Mouse (Mus musculus) hindbrain, embryonic 15.5 days (tissue): Measurements from ENCODE around the gene Akr1c13. TPM values are rescaled to one million over a fixed set of nuclear protein-coding genes. Genes with fewer than 3 reads are reported as not detected.
"Not testable (repeated sequence)": the region's sequence is repeated elsewhere in the genome, so short reads cannot be mapped to it uniquely, and the experiment has no call there.

Source experiments
- ATAC-seq: fragments of 200-750 bp; cut with Nextera tagmentation; 2 replicates; pipeline ENCODE4 v1.8.0; 2017; ENCODE audit warnings: low read depth, moderate number of reproducible peaks, moderate TSS enrichment; ENCODE audit not compliant: low FRiP score
- H3K27ac ChIP-seq: fragments of 300-500 bp; sonication (generic); replicated peaks from 2 replicates; pipeline ENCODE4 v1.5.1; 2015; ENCODE audit warnings: mild to moderate bottlenecking, inconsistent platforms
- H3K27me3 ChIP-seq: fragments of 300-500 bp; sonication (generic); 2 replicates; pipeline ENCODE4 v1.6.1; 2015; ENCODE audit warnings: control low read depth, inconsistent platforms
- H3K36me3 ChIP-seq: fragments of 300-500 bp; sonication (generic); 2 replicates; pipeline ENCODE4 v1.6.1; 2015; ENCODE audit warnings: control low read depth, inconsistent platforms
- H3K4me1 ChIP-seq: fragments of 300-500 bp; sonication (generic); replicated peaks from 2 replicates; pipeline ENCODE4 v1.6.1; 2015; ENCODE audit warnings: control low read depth, inconsistent platforms
- H3K4me2 ChIP-seq: fragments of 300-500 bp; sonication (generic); 2 replicates; pipeline ENCODE4 v1.6.1; 2015; ENCODE audit warnings: moderate library complexity, mild to moderate bottlenecking, inconsistent platforms
- H3K4me3 ChIP-seq: fragments of 300-500 bp; sonication (generic); 2 replicates; pipeline ENCODE4 v1.5.1; 2015; ENCODE audit warnings: mild to moderate bottlenecking, inconsistent platforms
- H3K9ac ChIP-seq: fragments of 300-500 bp; sonication (generic); 2 replicates; pipeline ENCODE4 v1.6.1; 2015; ENCODE audit warnings: inconsistent platforms
- H3K9me3 ChIP-seq: fragments of 300-500 bp; sonication (generic); 2 replicates; pipeline ENCODE4 v1.6.1; 2016; ENCODE audit warnings: control low read depth, inconsistent platforms
- WGBS: fragments of 180-500 bp; shearing (Covaris S2); methylation state at CpG from one replicate; pipeline ENCODE4 v1.1.7; 2015; 5-methylcytosine and 5-hydroxymethylcytosine counted together
- polyA plus RNA-seq: library from polyadenylated mRNA; unstranded; fragments of >200 nt; fragmentation: Nextera tagmentation; extraction: Ambion mirVana; gene quantifications from 2 replicates; pipeline ENCODE4 v1.2.1, GENCODE M21; 2015

Gene Akr1c13
- 3.7 TPM in 2 replicates for polyA plus RNA-seq

DNA sequence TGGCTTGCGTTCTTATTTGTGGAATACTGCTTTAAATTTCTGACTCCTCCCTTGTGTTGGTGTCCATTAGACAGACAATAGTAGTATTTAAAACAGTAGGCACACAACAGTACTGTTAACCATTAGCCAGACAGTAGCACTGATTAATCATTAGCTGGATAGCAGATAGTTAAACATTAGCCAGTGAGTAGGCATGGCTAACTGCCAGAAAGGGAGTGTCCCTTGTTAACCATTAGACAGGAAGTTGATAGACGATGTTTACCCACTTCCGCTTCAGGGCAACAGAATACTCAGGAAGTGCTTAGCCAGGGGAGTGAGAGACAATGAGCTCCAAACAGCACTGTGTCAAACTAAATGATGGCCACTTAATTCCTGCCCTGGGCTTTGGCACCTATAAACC, at the start of gene Akr1c13:
Gene Akr1c13 (plus strand): TSS at position 247 of the 400 bp plus-strand sequence.
- no peak within 1 kb of the TSS for H3K9ac ChIP-seq
- no peaks in the 10 kb centered on the region for H3K27me3 ChIP-seq
- H3K4me2 ChIP-seq = no peak within 1 kb of the TSS
- no peaks in the 10 kb centered on the region for H3K4me1 ChIP-seq
- ATAC-seq = no peak
- no peaks in the 10 kb centered on the region for H3K36me3 ChIP-seq
- H3K9me3 ChIP-seq = no peaks in the 10 kb centered on the region
- 62% methylated on average over 3 of the region's 3 CpGs for WGBS
- H3K27ac ChIP-seq = no peak within 1 kb of the TSS
- no peak within 1 kb of the TSS for H3K4me3 ChIP-seq

DNA sequence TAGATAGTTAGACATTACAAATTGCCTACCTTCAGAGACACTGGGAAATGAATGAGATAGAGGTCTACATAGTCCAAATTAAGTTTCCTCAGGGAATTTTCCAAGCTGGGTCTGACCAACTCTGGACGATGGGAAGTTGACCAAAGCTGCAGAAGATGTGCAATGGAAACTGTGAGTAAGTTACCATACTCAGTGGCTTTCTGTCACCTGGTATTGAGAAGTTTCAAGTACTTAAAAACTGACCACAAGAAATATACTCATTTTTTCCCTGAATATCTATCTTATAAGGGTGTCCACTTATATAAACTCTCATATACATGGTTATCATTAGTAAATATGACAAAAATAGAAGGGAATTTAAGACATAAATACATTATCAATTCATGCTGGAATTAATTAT, 46.7 kb upstream of the Akr1c13 start:
- H3K27ac ChIP-seq = no peak overlapping the region
- no peak overlapping the region for H3K4me2 ChIP-seq
- 91% methylated on average over 1 of the region's 1 CpGs for WGBS

DNA sequence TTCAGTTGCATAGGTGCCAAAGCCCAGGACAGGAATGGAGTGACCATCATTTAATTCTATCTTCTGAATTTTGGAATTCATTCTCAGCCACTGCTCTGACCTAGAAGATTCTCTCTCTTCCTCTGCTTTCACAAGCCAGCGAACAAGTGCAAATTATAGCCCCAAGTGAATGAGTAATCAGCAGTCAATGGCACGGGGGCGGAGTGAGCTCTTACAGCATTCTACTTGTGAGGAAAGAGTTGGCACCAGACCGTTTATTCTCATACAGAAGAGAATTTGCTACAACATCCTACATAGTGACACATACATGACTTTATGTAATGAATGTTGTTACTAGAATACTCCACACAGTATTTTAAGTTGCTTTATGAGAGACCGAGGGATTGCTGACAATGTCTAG, 40.4 kb upstream of the Akr1c13 start, which contains the start of gene Akr1c18:
Gene Akr1c18 (minus strand): TSS at position 137 of the 400 bp plus-strand sequence.
- Histone ChIP-seq H3K9me3 (no peaks in the 10 kb centered on the region), H3K4me2 (no peak within 1 kb of the TSS), H3K27me3 (no peaks in the 10 kb centered on the region), H3K36me3 (no peaks in the 10 kb centered on the region), H3K27ac (no peak within 1 kb of the TSS), H3K4me1 (no peaks in the 10 kb centered on the region), H3K9ac (no peak within 1 kb of the TSS), H3K4me3 (no peak within 1 kb of the TSS)
- WGBS = 74% methylated on average over 5 of the region's 5 CpGs
- ATAC-seq = no peak

More for the DNA sequence above, 46.7 kb upstream of the Akr1c13 start:
- H3K9ac ChIP-seq = no peak overlapping the region
- no peak for ATAC-seq
- no peaks in the 10 kb centered on the region for H3K27me3 ChIP-seq
- no peak overlapping the region for H3K4me3 ChIP-seq
- no peaks in the 10 kb centered on the region for H3K36me3 ChIP-seq
- H3K9me3 ChIP-seq = no peaks in the 10 kb centered on the region
- H3K4me1 ChIP-seq = no peaks in the 10 kb centered on the region

DNA sequence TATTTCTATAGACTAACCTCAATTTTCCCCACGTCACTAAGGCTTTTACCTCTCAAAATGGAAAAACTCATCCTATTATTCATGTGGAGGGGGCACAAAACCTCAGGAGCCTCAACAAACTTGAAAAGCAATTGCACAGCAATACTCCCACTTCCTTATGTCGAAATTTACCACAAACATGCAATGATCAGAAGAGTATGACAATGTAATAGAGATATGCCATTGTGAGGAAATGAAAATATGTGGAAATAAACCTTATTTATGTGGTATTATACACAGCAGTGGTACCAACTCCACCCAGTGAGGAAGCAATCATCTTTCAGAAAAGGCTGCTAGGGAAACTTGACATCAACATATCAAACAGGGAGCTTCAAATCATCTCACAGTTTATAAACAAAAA, 38.0 kb upstream of the Akr1c13 start:
- Histone ChIP-seq H3K27ac (no peak overlapping the region), H3K9me3 (no peaks in the 10 kb centered on the region), H3K4me3 (no peak overlapping the region), H3K4me1 (no peaks in the 10 kb centered on the region), H3K36me3 (no peaks in the 10 kb centered on the region), H3K27me3 (no peaks in the 10 kb centered on the region), H3K9ac (no peak overlapping the region), H3K4me2 (no peak overlapping the region)
- 81% methylated on average over 2 of the region's 2 CpGs for WGBS
- no peak for ATAC-seq

DNA sequence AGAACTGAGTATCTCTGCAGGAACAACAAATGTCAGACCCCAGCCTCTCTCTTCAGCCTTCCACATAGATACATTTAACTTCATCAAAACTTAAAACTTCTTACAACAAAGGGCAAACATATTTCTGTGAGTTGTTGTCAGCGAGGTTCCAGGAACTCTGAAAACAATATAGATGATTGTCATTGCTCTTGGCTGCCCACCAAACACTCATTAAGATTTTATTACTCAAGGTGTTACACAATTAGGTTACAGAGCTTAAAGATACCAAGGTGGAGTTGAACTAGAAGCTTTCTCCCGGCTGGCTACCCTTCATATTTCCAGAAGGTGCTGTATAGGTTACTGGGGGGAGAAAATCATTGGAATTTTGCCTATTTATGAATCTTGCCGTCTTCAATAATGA, 37.4 kb upstream of the Akr1c13 start:
- Histone ChIP-seq H3K36me3 (no peaks in the 10 kb centered on the region), H3K4me2 (no peak overlapping the region), H3K4me3 (no peak overlapping the region), H3K27ac (no peak overlapping the region), H3K4me1 (no peaks in the 10 kb centered on the region), H3K27me3 (no peaks in the 10 kb centered on the region), H3K9me3 (no peaks in the 10 kb centered on the region), H3K9ac (no peak overlapping the region)
- WGBS = 83% methylated on average over 3 of the region's 3 CpGs
- ATAC-seq = no peak

DNA sequence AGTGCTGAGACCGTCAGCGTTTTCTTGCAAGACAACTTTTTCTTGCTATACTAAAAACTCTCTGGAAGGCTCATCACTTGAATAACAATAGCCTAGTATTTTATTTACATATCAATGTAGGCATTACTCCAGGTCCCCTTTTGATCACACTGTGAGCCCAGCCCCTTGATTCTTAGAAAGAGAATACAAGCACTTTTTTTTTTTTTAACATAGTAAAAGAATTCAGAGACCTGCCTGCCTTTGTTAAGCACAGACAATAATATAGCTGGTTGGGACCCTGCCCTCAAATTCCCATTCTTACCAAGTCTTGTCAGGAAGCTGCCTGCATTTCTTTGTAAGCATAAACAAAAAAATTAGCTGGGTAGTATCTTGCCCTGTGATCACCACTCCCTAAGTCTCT, 35.7 kb upstream of the Akr1c13 start:
- ATAC-seq = no peak
- Histone ChIP-seq H3K9me3 (no peaks in the 10 kb centered on the region), H3K4me3 (no peak overlapping the region), H3K9ac (no peak overlapping the region), H3K4me1 (no peaks in the 10 kb centered on the region), H3K27me3 (no peaks in the 10 kb centered on the region), H3K27ac (no peak overlapping the region), H3K36me3 (no peaks in the 10 kb centered on the region), H3K4me2 (no peak overlapping the region)
- 26% methylated on average over 2 of the region's 2 CpGs for WGBS

DNA sequence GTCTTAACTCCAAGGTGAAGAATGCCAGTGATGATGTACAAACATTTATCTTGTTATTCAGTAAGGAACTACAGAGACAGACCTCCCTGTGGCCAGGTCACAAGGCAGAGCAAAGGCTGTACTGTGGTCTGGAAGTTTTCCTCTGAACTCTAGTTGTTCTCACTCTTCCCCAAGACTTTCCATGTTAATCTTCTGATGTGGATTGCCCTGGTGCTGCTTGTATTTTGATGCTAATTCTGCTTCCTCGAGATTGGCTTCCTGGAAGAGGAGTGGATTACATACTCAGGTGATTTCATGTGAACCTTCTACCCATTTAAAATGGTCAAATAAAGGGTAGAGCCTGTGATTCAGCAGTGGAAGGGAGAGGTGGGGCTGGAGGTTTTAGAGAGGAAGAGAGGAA, 22.9 kb upstream of the Akr1c13 start:
- ATAC-seq = no peak
- 50% methylated on average over 1 of the region's 1 CpGs for WGBS

DNA sequence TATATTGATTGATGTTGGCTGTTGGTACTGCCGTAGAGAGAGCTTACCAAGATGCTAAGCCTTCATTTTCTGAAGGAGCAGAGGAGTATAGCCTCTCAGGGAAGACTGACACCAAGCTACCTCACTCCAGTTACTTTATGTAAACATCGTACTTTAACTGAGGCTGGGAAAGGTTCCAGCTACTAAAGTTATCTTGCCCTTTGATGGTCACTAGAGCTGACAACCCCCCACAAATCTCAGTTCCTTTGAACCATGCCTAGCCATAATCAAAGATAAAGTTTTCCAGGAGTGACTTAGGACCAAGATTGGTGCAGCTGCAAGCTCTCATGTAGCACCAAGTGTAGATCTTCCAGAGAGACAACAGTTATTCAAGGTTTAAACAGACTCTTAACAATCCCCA, 18.0 kb upstream of the Akr1c13 start:
- no peak overlapping the region for H3K27ac ChIP-seq

More for the DNA sequence above, 22.9 kb upstream of the Akr1c13 start:
- no peaks in the 10 kb centered on the region for H3K27me3 ChIP-seq
- no peaks in the 10 kb centered on the region for H3K36me3 ChIP-seq
- H3K27ac ChIP-seq = no peak overlapping the region
- H3K4me3 ChIP-seq = no peak overlapping the region
- no peaks in the 10 kb centered on the region for H3K9me3 ChIP-seq
- no peak overlapping the region for H3K4me2 ChIP-seq
- H3K9ac ChIP-seq = no peak overlapping the region
- no peaks in the 10 kb centered on the region for H3K4me1 ChIP-seq

DNA sequence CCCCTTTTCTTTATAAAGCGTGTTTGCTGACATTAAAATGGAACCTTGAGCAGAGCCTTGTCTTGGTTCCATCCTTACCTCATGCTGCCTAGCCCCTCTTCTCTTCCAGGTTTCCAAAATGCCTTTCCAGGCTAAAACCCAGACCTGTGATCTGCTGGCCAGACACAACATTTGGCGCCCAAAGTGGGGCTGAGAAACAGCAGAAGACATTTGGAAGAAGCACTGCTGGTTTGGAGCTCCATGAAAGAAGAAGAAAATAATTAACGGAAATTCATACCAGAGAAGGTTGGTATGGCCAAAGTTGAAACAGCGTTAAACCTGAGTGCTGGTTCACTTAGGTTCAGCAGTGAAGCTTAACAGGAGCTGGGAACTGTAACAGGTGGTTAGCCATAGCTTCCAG, 9.6 kb upstream of the Akr1c13 start:
- not testable (repeated sequence) for ATAC-seq, H3K27me3 ChIP-seq, H3K4me1 ChIP-seq, H3K9me3 ChIP-seq, H3K4me3 ChIP-seq, H3K9ac ChIP-seq, H3K27ac ChIP-seq, H3K4me2 ChIP-seq, H3K36me3 ChIP-seq
- WGBS = 90% methylated on average over 4 of the region's 4 CpGs

More for the DNA sequence above, 18.0 kb upstream of the Akr1c13 start:
- 90% methylated on average over 2 of the region's 2 CpGs for WGBS
- Histone ChIP-seq H3K9me3 (no peaks in the 10 kb centered on the region), H3K4me2 (no peak overlapping the region), H3K9ac (no peak overlapping the region), H3K4me1 (no peaks in the 10 kb centered on the region), H3K27me3 (no peaks in the 10 kb centered on the region), H3K36me3 (no peaks in the 10 kb centered on the region), H3K4me3 (no peak overlapping the region)
- no peak for ATAC-seq

DNA sequence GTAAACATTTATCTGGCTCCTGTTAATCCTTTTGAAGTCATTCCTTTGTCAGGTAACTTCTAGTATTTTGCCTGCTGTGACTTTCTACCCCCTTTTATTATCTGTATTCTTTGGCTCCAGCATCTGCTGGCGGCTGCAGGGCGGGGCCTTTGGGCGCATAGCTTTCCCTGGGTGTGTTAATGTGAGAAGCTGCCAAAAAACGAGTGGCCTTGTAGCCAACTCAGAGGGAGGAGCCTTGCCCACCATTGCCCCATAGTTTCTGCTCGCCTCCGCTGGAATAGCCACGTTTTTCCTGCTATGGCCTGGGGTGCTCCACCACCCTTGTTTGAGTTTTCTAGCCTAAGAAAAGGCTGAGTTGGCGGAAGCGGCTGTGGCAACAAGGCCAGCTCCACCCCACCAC, 7.8 kb upstream of the Akr1c13 start:
- H3K27ac ChIP-seq = no peak overlapping the region
- WGBS = 65% methylated on average over 9 of the region's 9 CpGs

DNA sequence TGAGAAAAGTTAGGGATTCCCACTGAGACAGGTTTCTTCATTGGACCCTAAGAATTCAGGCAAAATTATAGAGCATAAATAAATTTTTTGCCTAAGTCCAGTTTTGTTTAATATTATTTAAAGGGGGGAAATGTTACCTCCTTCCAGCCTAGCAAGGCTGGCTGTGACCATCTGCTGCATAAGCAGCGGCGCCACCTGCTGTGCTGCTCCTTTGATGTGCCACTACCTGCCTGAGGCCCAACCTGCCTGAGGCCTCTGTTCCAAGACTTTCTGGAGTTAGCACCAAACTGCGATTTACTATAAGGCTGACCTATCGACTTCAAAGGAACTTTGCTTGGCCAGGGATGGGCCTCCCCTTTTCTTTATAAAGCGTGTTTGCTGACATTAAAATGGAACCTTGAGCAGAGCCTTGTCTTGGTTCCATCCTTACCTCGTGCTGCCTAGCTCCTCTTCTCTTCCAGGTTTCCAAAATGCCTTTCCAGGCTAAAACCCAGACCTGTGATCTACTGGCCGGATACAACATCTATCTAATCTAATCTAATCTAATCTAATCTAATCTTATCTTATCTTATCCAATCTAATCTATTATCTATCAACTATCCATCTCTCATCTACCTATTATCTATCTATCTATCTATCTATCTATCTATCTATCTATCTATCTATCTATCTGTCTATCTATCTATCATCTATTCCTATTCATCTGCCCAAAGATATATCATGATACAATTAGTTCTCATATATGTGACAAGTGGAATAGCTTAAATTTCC, 4.1 kb upstream of the Akr1c13 start:
- not testable (repeated sequence) for H3K36me3 ChIP-seq, ATAC-seq, H3K4me1 ChIP-seq, H3K9ac ChIP-seq, H3K4me2 ChIP-seq, H3K9me3 ChIP-seq, H3K27me3 ChIP-seq, H3K27ac ChIP-seq, H3K4me3 ChIP-seq
- 90% methylated on average over 7 of the region's 7 CpGs for WGBS

More for the DNA sequence above, 7.8 kb upstream of the Akr1c13 start:
- Histone ChIP-seq H3K4me2 (no peak overlapping the region), H3K4me1 (no peaks in the 10 kb centered on the region), H3K36me3 (no peaks in the 10 kb centered on the region), H3K27me3 (no peaks in the 10 kb centered on the region), H3K4me3 (no peak overlapping the region), H3K9ac (no peak overlapping the region), H3K9me3 (no peaks in the 10 kb centered on the region)
- no peak for ATAC-seq

DNA sequence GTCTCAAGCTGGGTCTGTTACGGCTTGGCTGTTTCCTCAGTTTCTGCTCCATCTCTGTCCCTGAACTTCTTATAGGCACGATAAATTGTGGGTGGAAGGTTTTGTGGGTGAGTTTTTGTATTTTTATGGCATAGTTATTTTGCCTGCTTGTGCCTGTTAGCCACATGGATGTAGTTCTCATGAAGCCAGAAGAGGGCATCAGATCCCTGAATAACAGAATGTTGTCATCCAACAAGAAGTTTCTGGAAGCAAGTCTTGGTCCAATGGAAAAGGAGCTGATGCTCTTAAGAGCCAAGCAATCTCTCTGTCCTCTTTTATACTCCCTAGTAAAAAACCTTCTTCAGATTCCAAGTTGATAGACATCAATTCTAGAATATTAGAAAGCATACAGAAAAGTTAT, 2.8 kb upstream of the Akr1c13 start:
- H3K27me3 ChIP-seq = no peaks in the 10 kb centered on the region
- H3K4me2 ChIP-seq = no peak overlapping the region
- no peak overlapping the region for H3K27ac ChIP-seq
- no peak overlapping the region for H3K9ac ChIP-seq
- H3K4me1 ChIP-seq = no peaks in the 10 kb centered on the region
- H3K9me3 ChIP-seq = no peaks in the 10 kb centered on the region
- H3K36me3 ChIP-seq = no peaks in the 10 kb centered on the region
- WGBS = 94% methylated on average over 2 of the region's 2 CpGs
- no peak for ATAC-seq
- H3K4me3 ChIP-seq = no peak overlapping the region

DNA sequence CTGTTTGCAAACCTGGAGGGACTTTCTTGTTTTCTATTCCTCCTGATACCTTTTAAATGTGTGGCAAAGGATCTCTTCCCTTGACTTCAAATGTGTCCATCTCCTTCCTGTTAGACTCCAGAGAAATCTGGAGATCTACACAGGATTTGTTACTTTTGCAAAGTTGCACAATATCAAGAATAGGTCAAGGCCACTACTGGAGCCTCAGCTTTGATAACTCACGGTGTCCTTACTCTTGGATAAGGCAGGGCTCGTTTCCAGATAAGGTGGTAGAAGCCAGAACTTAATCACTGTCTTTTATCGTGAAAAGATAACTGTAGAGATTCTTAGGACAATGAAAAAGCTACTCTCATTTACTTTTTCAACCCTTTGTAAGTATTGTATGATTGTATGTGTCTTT, 1.6 kb downstream of the Akr1c13 start:
- Histone ChIP-seq H3K9ac (no peak overlapping the region), H3K36me3 (no peaks in the 10 kb centered on the region), H3K4me1 (no peaks in the 10 kb centered on the region), H3K9me3 (no peaks in the 10 kb centered on the region), H3K4me3 (no peak overlapping the region), H3K27me3 (no peaks in the 10 kb centered on the region), H3K27ac (no peak overlapping the region), H3K4me2 (no peak overlapping the region)
- 80% methylated on average over 3 of the region's 3 CpGs for WGBS
- no peak for ATAC-seq
